Mouse (Mus musculus) heart, adult 2 months (tissue): ENCODE results near the gene Aoc3.

Experiments used
- CTCF ChIP-seq: fragments of 200-600 bp; IDR thresholded peaks from 2 replicates; pipeline ENCODE4 v1.8.1; 2022; ENCODE audit warnings: antibody characterized with exemption, mild to moderate bottlenecking, moderate library complexity
- POLR2A ChIP-seq: fragments of 200-500 bp; IDR thresholded peaks from 2 replicates; pipeline ENCODE4 v1.6.1; 2011; ENCODE audit warnings: mild to moderate bottlenecking, low read depth, low read length, control low read depth; ENCODE audit not compliant: insufficient read depth

- peak; percentile 21; the same call in 1 of the 2 replicates for TF ChIP-seq CTCF
- no peak for TF ChIP-seq POLR2A
Observed at GRCm38 (mm10) chr11:101335685-101336084, 5.3 kb downstream of the Aoc3 start.
